Mouse (Mus musculus): ENCODE results near the gene Sf3b2. TPM values are rescaled to one million over a fixed set of nuclear protein-coding genes. Genes with fewer than 3 reads are reported as not detected.
"Not testable (repeated sequence)": the region's sequence is repeated elsewhere in the genome, so short reads cannot be mapped to it uniquely, and the experiment has no call there.

The Sf3b2 gene
- total RNA-seq, 2 experiments from 2014 or later: 66.7 to 68.2 TPM

GRCm38 (mm10) chr19:5273916-5274315 lies 21.3 kb downstream of the Sf3b2 start:
- DNase-seq (ENCODE audit: low spot score): no peak

GRCm38 (mm10) chr19:5272801-5273733 lies 22.2 kb downstream of the Sf3b2 start, which contains the start of gene Pacs1:
Pacs1 (minus strand) TSS chr19:5273119.
- peak; percentile 78 for DNase-seq (ENCODE audit: low spot score)

GRCm38 (mm10) chr19:5272326-5272795 lies 22.9 kb downstream of the Sf3b2 start:
- DNase-seq (ENCODE audit: low spot score): peak; percentile 17

- DNase-seq (ENCODE audit: low spot score): no peak
Measured at GRCm38 (mm10) chr19:5271430-5271829, 23.8 kb downstream of the Sf3b2 start.

DNA sequence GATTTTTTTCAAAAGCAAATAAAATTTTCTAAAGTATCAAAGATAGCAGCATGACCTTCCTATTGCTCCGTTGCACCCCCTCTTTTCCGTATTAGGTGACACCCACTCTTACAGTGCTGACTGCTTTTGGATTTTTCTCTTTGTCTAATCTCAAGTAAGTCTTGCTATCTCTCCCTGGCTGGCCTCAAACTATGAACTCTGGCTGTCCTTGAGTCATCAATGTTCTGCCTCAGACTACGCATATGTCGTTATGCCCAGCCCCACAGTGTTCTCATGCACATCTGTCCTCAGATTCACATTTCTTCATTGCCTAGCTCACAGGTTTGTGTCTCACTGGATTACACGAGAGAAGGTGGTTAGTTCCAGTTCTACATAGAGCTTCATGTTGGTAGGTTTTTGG lies 25.9 kb downstream of the Sf3b2 start:
- no peak for DNase-seq (ENCODE audit: low spot score)

GRCm38 (mm10) chr19:5268875-5269274 lies 26.4 kb downstream of the Sf3b2 start:
- no peak for DNase-seq (ENCODE audit: low spot score)

DNA sequence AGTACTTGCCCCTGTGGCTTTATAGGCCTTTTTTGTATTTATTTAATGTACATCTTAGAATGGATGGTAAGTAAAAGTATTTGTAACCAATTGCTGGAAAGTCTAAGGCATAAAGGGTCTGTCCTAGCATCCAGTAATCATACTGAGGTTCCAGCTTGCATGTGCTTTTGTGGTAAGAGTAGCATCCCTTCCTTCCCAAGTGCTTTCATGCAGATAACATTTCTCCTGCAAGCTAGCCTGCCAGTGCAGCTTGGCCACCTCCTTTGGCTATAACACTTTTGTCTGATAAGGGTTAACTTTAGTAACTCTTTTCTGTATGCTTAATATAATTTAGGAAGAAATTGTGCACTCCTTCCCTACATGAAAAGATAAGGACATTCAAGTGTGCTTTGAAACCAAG lies 27.2 kb downstream of the Sf3b2 start:
- no peak for DNase-seq (ENCODE audit: low spot score)

DNA sequence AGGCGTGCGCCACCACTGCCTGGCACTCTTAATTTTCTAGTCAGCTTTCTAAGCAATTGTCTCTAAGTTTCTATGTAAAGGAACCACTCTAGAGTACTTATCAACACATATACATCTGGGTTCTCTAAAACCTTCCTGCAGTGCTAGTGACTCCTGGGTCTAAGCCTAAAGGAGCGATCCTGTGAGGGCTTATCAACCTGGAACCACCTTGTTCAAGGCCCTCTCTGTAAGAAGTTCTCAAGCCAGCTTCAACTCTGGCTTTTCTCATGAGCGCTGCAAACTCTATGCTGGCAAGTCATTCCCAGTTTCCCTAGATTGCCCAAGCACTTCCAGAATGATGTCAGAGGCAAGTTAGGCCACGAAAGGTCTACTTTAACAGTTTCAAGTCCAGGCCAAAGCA lies 28.2 kb downstream of the Sf3b2 start:
- DNase-seq (ENCODE audit: low spot score): no peak

DNA sequence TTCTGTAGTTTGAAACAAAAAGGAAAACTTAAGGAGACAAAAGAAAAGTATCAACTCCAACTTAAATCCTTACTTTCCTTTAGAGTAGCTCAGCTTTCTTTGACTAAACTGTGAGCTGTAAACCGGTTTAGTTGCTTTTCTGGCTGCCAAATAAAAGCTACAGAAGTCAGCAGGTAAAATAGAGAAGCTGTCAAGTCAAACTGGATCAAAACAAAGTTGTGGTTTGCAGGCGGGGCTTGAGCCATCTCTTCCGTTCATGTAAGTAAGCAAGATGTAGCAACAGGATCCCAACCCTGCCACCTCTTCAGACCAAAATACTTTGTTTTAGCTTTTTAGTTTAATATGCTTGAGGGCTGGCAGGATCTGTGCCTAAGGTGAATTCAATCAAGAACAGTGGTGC lies 38.1 kb downstream of the Sf3b2 start:
- DNase-seq (ENCODE audit: low spot score): no peak

GRCm38 (mm10) chr19:5236981-5237380 lies 58.3 kb downstream of the Sf3b2 start:
- DNase-seq (ENCODE audit: low spot score): not testable (repeated sequence)

- no peak for DNase-seq (ENCODE audit: low spot score)
Measured at GRCm38 (mm10) chr19:5232696-5233095, 62.6 kb downstream of the Sf3b2 start.

DNA sequence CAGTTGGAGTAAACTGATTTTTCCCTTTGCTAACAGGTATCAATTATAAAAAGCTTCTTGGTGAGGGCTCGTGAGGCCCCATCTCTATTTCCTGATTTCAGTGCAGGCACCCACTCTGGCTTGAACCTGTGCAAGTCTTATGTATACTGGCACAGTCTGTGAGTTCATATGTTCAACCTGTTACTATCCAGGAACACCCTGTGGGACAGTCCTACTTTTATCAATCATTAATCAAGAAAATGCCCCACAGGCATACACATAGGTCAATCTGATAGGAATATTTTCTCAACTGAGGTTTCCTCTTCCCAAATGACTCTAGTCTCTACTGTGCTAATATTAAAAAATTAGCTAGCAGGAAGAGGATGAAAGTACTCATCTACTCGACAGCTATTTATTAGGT lies 65.1 kb downstream of the Sf3b2 start:
- no peak for DNase-seq (ENCODE audit: low spot score)

DNA sequence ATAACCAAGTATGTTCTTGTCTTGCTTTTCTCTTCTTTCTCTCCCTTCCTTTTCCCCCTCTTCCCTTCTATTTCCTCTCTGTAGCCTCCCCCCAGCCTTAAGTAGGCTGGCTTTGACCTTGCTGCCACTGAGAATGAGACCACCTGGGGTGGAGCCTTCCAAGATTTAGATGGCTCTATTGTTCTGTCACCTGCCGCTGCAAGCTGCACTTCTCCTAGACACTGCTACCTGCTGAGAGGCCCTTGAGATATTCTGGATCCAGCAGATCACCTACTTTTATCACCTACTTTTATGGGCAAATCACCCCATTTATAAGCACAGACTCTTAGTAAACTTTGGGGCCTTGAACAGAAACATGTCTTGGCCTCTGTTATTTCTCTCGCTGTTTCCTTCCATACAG lies 70.6 kb downstream of the Sf3b2 start:
- DNase-seq (ENCODE audit: low spot score): no peak

DNA sequence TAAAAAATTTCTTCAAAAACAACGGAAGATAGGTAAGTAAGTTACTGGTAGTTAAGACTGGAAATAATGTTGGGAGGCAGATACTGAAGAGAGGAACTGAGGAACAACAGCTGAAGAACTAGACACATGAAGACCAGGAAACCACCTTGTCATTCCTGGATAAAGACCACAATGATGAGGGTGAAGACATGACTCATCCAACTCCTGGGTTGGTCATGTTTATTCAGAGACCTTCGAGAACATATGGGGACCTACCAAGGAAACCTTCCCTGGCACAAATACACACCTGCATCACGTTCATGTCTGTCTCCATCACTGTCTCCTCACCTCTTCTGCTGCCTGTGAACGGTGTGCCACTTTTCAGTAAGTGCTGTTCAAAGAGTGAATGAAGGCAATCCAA lies 71.2 kb downstream of the Sf3b2 start:
- no peak for DNase-seq (ENCODE audit: low spot score)

Other genes with a start within 250 kb of the Sf3b2 start
- gene Rin1, start 245.0 kb downstream of the Sf3b2 start, total RNA-seq (2021): 1 to 10 TPM in 1 of 2 experiments, under 1 TPM in 1; 0.71 to 1.2 TPM
- gene Cd248, start 227.4 kb downstream of the Sf3b2 start, total RNA-seq (2021): 10 to 100 TPM in 1 of 2 experiments, 1 to 10 TPM in 1; 6.3 to 11.8 TPM
- gene Tmem151a, start 209.9 kb downstream of the Sf3b2 start, total RNA-seq (2021): under 1 TPM in 1 of 2 experiments, not detected in 1; 0.18 TPM
- 10 to 100 TPM; 45.1 to 47.0 TPM for gene Yif1a, start 206.9 kb downstream of the Sf3b2 start, total RNA-seq (2021)
- gene Cnih2, start 196.9 kb downstream of the Sf3b2 start, total RNA-seq (2021): not detected
- 100 to 1,000 TPM; 117 to 118 TPM for gene Rab1b, start 188.4 kb downstream of the Sf3b2 start, total RNA-seq (2021)
- 10 to 100 TPM; 58.6 to 61.0 TPM for gene Klc2, start 176.9 kb downstream of the Sf3b2 start, total RNA-seq (2021)
- 1 to 10 TPM; 6.5 to 8.2 TPM for gene Pacs1, start 22.3 kb downstream of the Sf3b2 start, total RNA-seq (2021)
- gene Gal3st3, start 2.9 kb upstream of the Sf3b2 start, total RNA-seq (2021): not detected
- not detected for gene Catsper1, start 40.3 kb upstream of the Sf3b2 start, total RNA-seq (2021)
- 10 to 100 TPM; 47.6 to 50.7 TPM for gene Cst6, start 54.1 kb upstream of the Sf3b2 start, total RNA-seq (2021)
- gene Eif1ad, start 71.3 kb upstream of the Sf3b2 start, total RNA-seq (2021): 10 to 100 TPM; 16.3 to 16.5 TPM
- gene Banf1, start 71.7 kb upstream of the Sf3b2 start, total RNA-seq (2021): 100 to 1,000 TPM; 127 to 128 TPM
- 10 to 100 TPM; 36.5 to 38.8 TPM for gene Sart1, start 93.2 kb upstream of the Sf3b2 start, total RNA-seq (2021)
- gene Tsga10ip, start 107.1 kb upstream of the Sf3b2 start, total RNA-seq (2021): 1 to 10 TPM; 1.2 to 1.3 TPM
- gene Drap1, start 129.5 kb upstream of the Sf3b2 start, total RNA-seq (2021): 100 to 1,000 TPM; 587 to 651 TPM
- gene AI837181, start 129.7 kb upstream of the Sf3b2 start, total RNA-seq (2021): 10 to 100 TPM; 32.9 to 36.2 TPM
- gene Fosl1, start 152.1 kb upstream of the Sf3b2 start, total RNA-seq (2021): under 1 TPM; 0.17 to 0.34 TPM
- 1 to 10 TPM; 4.0 to 5.1 TPM for gene Ccdc85b, start 162.4 kb upstream of the Sf3b2 start, total RNA-seq (2021)
- 10 to 100 TPM; 33.7 to 38.5 TPM for gene Fibp, start 165.2 kb upstream of the Sf3b2 start, total RNA-seq (2021)
- gene Ctsw, start 173.1 kb upstream of the Sf3b2 start, total RNA-seq (2021): not detected
- gene Efemp2, start 178.5 kb upstream of the Sf3b2 start, total RNA-seq (2021): 1 to 10 TPM; 4.0 to 5.6 TPM
- gene Mus81, start 192.9 kb upstream of the Sf3b2 start, total RNA-seq (2021): 10 to 100 TPM; 18.3 to 22.1 TPM
- 10 to 100 TPM; 48.4 to 74.2 TPM for gene Cfl1, start 195.0 kb upstream of the Sf3b2 start, total RNA-seq (2021)
- gene 1700020D05Rik, start 208.3 kb upstream of the Sf3b2 start, total RNA-seq (2021): under 1 TPM; 0.21 to 0.30 TPM
- 1 to 10 TPM; 5.5 to 5.8 TPM for gene Snx32, start 215.1 kb upstream of the Sf3b2 start, total RNA-seq (2021)

Measured in gastrocnemius, adult 18-20 months (tissue).